Mouse (Mus musculus): ENCODE measurements around the gene 3300002I08Rik. TPM values are rescaled to one million over a fixed set of nuclear protein-coding genes. Genes with fewer than 3 reads are reported as not detected.
"Not testable (repeated sequence)": the region's sequence is repeated elsewhere in the genome, so short reads cannot be mapped to it uniquely, and the experiment has no call there.

The 3300002I08Rik gene
- 10.0 and 12.2 TPM in 2 replicates for polyA plus RNA-seq (2014; fragmentation: Nextera tagmentation; extraction: Ambion mirVana)

GRCm38 (mm10) chr2:150362113-150362877 lies at the start of gene 3300002I08Rik:
TSS of gene 3300002I08Rik (minus strand) at chr2:150362765.
- peak; percentile 99 for ATAC-seq (ENCODE audit: insufficient number of reproducible peaks, insufficient read depth, low FRiP score, low read depth)
- Histone ChIP-seq H3K4me2 (replicated peaks; ENCODE audit: low read depth, low read length) (peak within 1 kb of the TSS; percentile 44), H3K4me3 (ENCODE audit: low read depth, low read length) (peak within 1 kb of the TSS; percentile 37), H3K9ac (replicated peaks; ENCODE audit: low read depth, low read length) (peak within 1 kb of the TSS; percentile 29), H3K27ac (ENCODE audit: low read length) (peak within 1 kb of the TSS; percentile 60; the same call in 1 of the 2 replicates)
- not testable (repeated sequence) for H3K27me3 ChIP-seq (ENCODE audit: control insufficient read depth, insufficient read depth, low read length); H3K9me3 ChIP-seq (ENCODE audit: control insufficient read depth, low read depth, low read length); H3K36me3 ChIP-seq (ENCODE audit: control insufficient read depth, insufficient read depth, low read length); H3K4me1 ChIP-seq (ENCODE audit: control insufficient read depth, insufficient read depth, low read length)
- WGBS, result under 1% methylated on average over 15 of the region's 17 CpGs

- H3K9me3 ChIP-seq (ENCODE audit: control insufficient read depth, low read depth, low read length), result peaks cover 13% of the 10 kb centered on the region
- not testable (repeated sequence) for ATAC-seq (ENCODE audit: insufficient number of reproducible peaks, insufficient read depth, low FRiP score, low read depth); H3K4me2 ChIP-seq (replicated peaks; ENCODE audit: low read depth, low read length); H3K4me1 ChIP-seq (ENCODE audit: control insufficient read depth, insufficient read depth, low read length); H3K9ac ChIP-seq (replicated peaks; ENCODE audit: low read depth, low read length); H3K36me3 ChIP-seq (ENCODE audit: control insufficient read depth, insufficient read depth, low read length); H3K27me3 ChIP-seq (ENCODE audit: control insufficient read depth, insufficient read depth, low read length); H3K4me3 ChIP-seq (ENCODE audit: low read depth, low read length); H3K27ac ChIP-seq (ENCODE audit: low read length)
- 89% methylated on average over 17 of the region's 17 CpGs for WGBS
Measured at GRCm38 (mm10) chr2:150412146-150412545, 49.6 kb upstream of the 3300002I08Rik start.

GRCm38 (mm10) chr2:150390198-150390597 lies 27.6 kb upstream of the 3300002I08Rik start:
- no peaks in the 10 kb centered on the region for H3K9me3 ChIP-seq (ENCODE audit: control insufficient read depth, low read depth, low read length)
- no peaks in the 10 kb centered on the region for H3K4me1 ChIP-seq (ENCODE audit: control insufficient read depth, insufficient read depth, low read length)
- no peaks in the 10 kb centered on the region for H3K27me3 ChIP-seq (ENCODE audit: control insufficient read depth, insufficient read depth, low read length)
- no peak overlapping the region for H3K9ac ChIP-seq (replicated peaks; ENCODE audit: low read depth, low read length)
- no peak for ATAC-seq (ENCODE audit: insufficient number of reproducible peaks, insufficient read depth, low FRiP score, low read depth)
- H3K4me2 ChIP-seq (replicated peaks; ENCODE audit: low read depth, low read length), result no peak overlapping the region
- WGBS, result 90% methylated on average over 1 of the region's 1 CpGs
- H3K4me3 ChIP-seq (ENCODE audit: low read depth, low read length), result no peak overlapping the region
- no peak overlapping the region for H3K27ac ChIP-seq (ENCODE audit: low read length)
- no peaks in the 10 kb centered on the region for H3K36me3 ChIP-seq (ENCODE audit: control insufficient read depth, insufficient read depth, low read length)

- H3K36me3 ChIP-seq (ENCODE audit: control insufficient read depth, insufficient read depth, low read length); H3K9me3 ChIP-seq (ENCODE audit: control insufficient read depth, low read depth, low read length); H3K4me2 ChIP-seq (replicated peaks; ENCODE audit: low read depth, low read length); H3K27me3 ChIP-seq (ENCODE audit: control insufficient read depth, insufficient read depth, low read length); H3K4me1 ChIP-seq (ENCODE audit: control insufficient read depth, insufficient read depth, low read length); H3K27ac ChIP-seq (ENCODE audit: low read length); H3K9ac ChIP-seq (replicated peaks; ENCODE audit: low read depth, low read length); ATAC-seq (ENCODE audit: insufficient number of reproducible peaks, insufficient read depth, low FRiP score, low read depth); H3K4me3 ChIP-seq (ENCODE audit: low read depth, low read length): not testable (repeated sequence)
- 88% methylated on average over 18 of the region's 19 CpGs for WGBS
Measured at GRCm38 (mm10) chr2:150385553-150386106, 23.1 kb upstream of the 3300002I08Rik start.

- Histone ChIP-seq H3K27me3 (ENCODE audit: control insufficient read depth, insufficient read depth, low read length) (no peaks in the 10 kb centered on the region), H3K9ac (replicated peaks; ENCODE audit: low read depth, low read length) (no peak overlapping the region), H3K4me3 (ENCODE audit: low read depth, low read length) (peak overlapping the region; percentile 37), H3K36me3 (ENCODE audit: control insufficient read depth, insufficient read depth, low read length) (no peaks in the 10 kb centered on the region), H3K4me2 (replicated peaks; ENCODE audit: low read depth, low read length) (peak overlapping the region; percentile 44), H3K27ac (ENCODE audit: low read length) (peak overlapping the region; percentile 16; the same call in 1 of the 2 replicates), H3K9me3 (ENCODE audit: control insufficient read depth, low read depth, low read length) (no peaks in the 10 kb centered on the region), H3K4me1 (ENCODE audit: control insufficient read depth, insufficient read depth, low read length) (no peaks in the 10 kb centered on the region)
- WGBS, result 7% methylated on average over 4 of the region's 4 CpGs
- ATAC-seq (ENCODE audit: insufficient number of reproducible peaks, insufficient read depth, low FRiP score, low read depth), result no peak
Measured at GRCm38 (mm10) chr2:150362878-150363229, 289 bp upstream of the 3300002I08Rik start.

GRCm38 (mm10) chr2:150357136-150357535 lies 5.4 kb downstream of the 3300002I08Rik start:
- not testable (repeated sequence) for H3K36me3 ChIP-seq (ENCODE audit: control insufficient read depth, insufficient read depth, low read length); H3K9ac ChIP-seq (replicated peaks; ENCODE audit: low read depth, low read length); H3K4me1 ChIP-seq (ENCODE audit: control insufficient read depth, insufficient read depth, low read length); H3K27ac ChIP-seq (ENCODE audit: low read length); H3K4me3 ChIP-seq (ENCODE audit: low read depth, low read length); ATAC-seq (ENCODE audit: insufficient number of reproducible peaks, insufficient read depth, low FRiP score, low read depth); H3K27me3 ChIP-seq (ENCODE audit: control insufficient read depth, insufficient read depth, low read length); H3K9me3 ChIP-seq (ENCODE audit: control insufficient read depth, low read depth, low read length); H3K4me2 ChIP-seq (replicated peaks; ENCODE audit: low read depth, low read length)

- H3K9me3 ChIP-seq (ENCODE audit: control insufficient read depth, low read depth, low read length), result peaks cover 35% of the 10 kb centered on the region; the same call in 1 of the 2 replicates
- H3K4me3 ChIP-seq (ENCODE audit: low read depth, low read length), result no peak within 1 kb of the TSS
- no peak within 1 kb of the TSS for H3K27ac ChIP-seq (ENCODE audit: low read length)
- no peaks in the 10 kb centered on the region for H3K27me3 ChIP-seq (ENCODE audit: control insufficient read depth, insufficient read depth, low read length)
- H3K36me3 ChIP-seq (ENCODE audit: control insufficient read depth, insufficient read depth, low read length), result peaks cover 13% of the 10 kb centered on the region
- no peak within 1 kb of the TSS for H3K9ac ChIP-seq (replicated peaks; ENCODE audit: low read depth, low read length)
- H3K4me2 ChIP-seq (replicated peaks; ENCODE audit: low read depth, low read length), result no peak within 1 kb of the TSS
- ATAC-seq (ENCODE audit: insufficient number of reproducible peaks, insufficient read depth, low FRiP score, low read depth), result no peak
- 96% methylated on average over 5 of the region's 5 CpGs for WGBS
- no peaks in the 10 kb centered on the region for H3K4me1 ChIP-seq (ENCODE audit: control insufficient read depth, insufficient read depth, low read length)
Measured at GRCm38 (mm10) chr2:150323402-150323801, 39.2 kb downstream of the 3300002I08Rik start, which contains the start of gene Gm10130. TSS of gene Gm10130 (plus strand) at chr2:150323702.

GRCm38 (mm10) chr2:150318973-150319372 lies 43.6 kb downstream of the 3300002I08Rik start:
- H3K4me1 ChIP-seq (ENCODE audit: control insufficient read depth, insufficient read depth, low read length), result no peaks in the 10 kb centered on the region
- H3K9me3 ChIP-seq (ENCODE audit: control insufficient read depth, low read depth, low read length), result peaks cover 30% of the 10 kb centered on the region; the same call in 1 of the 2 replicates
- H3K27ac ChIP-seq (ENCODE audit: low read length), result no peak overlapping the region
- no peak overlapping the region for H3K4me2 ChIP-seq (replicated peaks; ENCODE audit: low read depth, low read length)
- H3K9ac ChIP-seq (replicated peaks; ENCODE audit: low read depth, low read length), result no peak overlapping the region
- H3K27me3 ChIP-seq (ENCODE audit: control insufficient read depth, insufficient read depth, low read length), result no peaks in the 10 kb centered on the region
- H3K4me3 ChIP-seq (ENCODE audit: low read depth, low read length), result no peak overlapping the region
- WGBS, result 97% methylated on average over 1 of the region's 1 CpGs
- ATAC-seq (ENCODE audit: insufficient number of reproducible peaks, insufficient read depth, low FRiP score, low read depth), result no peak
- H3K36me3 ChIP-seq (ENCODE audit: control insufficient read depth, insufficient read depth, low read length), result peaks cover under 1% of the 10 kb centered on the region; the same call in 1 of the 2 replicates

All from stomach, embryonic 14.5 days (tissue).